Mouse (Mus musculus) kidney, postnatal 0 days (tissue): ENCODE data around the gene Fbxl16. TPM values are rescaled to one million over a fixed set of nuclear protein-coding genes. Genes with fewer than 3 reads are reported as not detected.

Experiments
- ATAC-seq: fragments of 200-750 bp; cut with Nextera tagmentation; replicated peaks from 2 replicates; pipeline ENCODE4 v1.8.0; 2017; ENCODE audit warnings: low read depth, moderate number of reproducible peaks, moderate TSS enrichment, moderate library complexity; ENCODE audit not compliant: low FRiP score
- DNase-seq: peaks from one replicate; pipeline ENCODE4 v3.0.0-alpha.2; 2016; ENCODE audit warnings: low spot score
- H3K27ac ChIP-seq: fragments of 300-500 bp; sonication (generic); 2 replicates; pipeline ENCODE4 v1.5.1; 2014; ENCODE audit warnings: mild to moderate bottlenecking
- H3K27me3 ChIP-seq: fragments of 300-500 bp; sonication (generic); 2 replicates; pipeline ENCODE4 v1.6.1; 2014; ENCODE audit warnings: low read length, mixed read lengths; ENCODE audit not compliant: insufficient read depth
- H3K36me3 ChIP-seq: fragments of 300-500 bp; sonication (generic); 2 replicates; pipeline ENCODE4 v1.6.1; 2014; ENCODE audit warnings: low read length, mixed read lengths; ENCODE audit not compliant: insufficient read depth
- H3K4me1 ChIP-seq: fragments of 300-500 bp; sonication (generic); replicated peaks from 2 replicates; pipeline ENCODE4 v1.6.1; 2014; ENCODE audit warnings: antibody characterized with exemption, low read length, mixed read lengths; ENCODE audit not compliant: insufficient read depth
- H3K4me2 ChIP-seq: fragments of 300-500 bp; sonication (generic); 2 replicates; pipeline ENCODE4 v1.6.1; 2014; ENCODE audit warnings: mild to moderate bottlenecking, low read length, moderate library complexity, mixed read lengths
- H3K4me3 ChIP-seq: fragments of 300-500 bp; sonication (generic); replicated peaks from 2 replicates; pipeline ENCODE4 v1.5.1; 2014; ENCODE audit warnings: low read depth, low read length
- H3K9ac ChIP-seq: fragments of 300-500 bp; sonication (generic); 2 replicates; pipeline ENCODE4 v1.6.1; 2014; ENCODE audit warnings: low read depth, low read length
- H3K9me3 ChIP-seq: fragments of 300-500 bp; sonication (generic); replicated peaks from 2 replicates; pipeline ENCODE4 v1.6.1; 2016; ENCODE audit warnings: low read length, inconsistent platforms, mixed read lengths
- CTCF ChIP-seq: IDR thresholded peaks from 2 replicates; pipeline ENCODE4 v1.5.1; 2016; ENCODE audit warnings: antibody characterized with exemption, low read depth, mild to moderate bottlenecking, moderate library complexity
- WGBS: fragments of 180-500 bp; shearing (Covaris S2); extraction: QIAGEN DNeasy Blood & Tissue Kit; methylation state at CpG from one replicate; pipeline ENCODE4 v1.1.7; 2014; 5-methylcytosine and 5-hydroxymethylcytosine counted together
- polyA plus RNA-seq: library from polyadenylated mRNA; unstranded; fragments of >200 nt; fragmentation: Nextera tagmentation; extraction: Ambion mirVana; gene quantifications from 2 replicates; pipeline ENCODE4 v1.2.1, GENCODE M21; 2015

Gene Fbxl16
- polyA plus RNA-seq, 1 experiment from 2014 or later: 0.34 TPM

DNA sequence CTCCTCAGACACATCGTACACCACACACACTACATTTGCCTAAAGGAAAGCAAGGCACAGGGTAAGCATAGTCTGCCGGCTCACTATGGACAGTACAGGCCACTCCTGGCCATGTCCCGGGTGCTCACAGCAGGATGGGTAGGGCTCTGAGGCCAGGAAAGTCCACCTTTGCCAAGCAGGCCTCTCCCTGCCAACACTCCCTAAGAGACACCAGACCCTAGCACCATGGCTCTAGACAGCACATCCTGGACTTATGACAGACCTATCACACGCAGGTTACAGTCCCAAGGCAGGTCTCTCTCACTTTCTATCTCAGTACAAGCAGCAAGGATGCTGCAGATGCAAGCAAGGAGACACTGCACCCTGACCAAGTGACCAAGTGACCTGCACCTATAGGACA is 34.2 kb downstream of the Fbxl16 start:
- no peak for ATAC-seq
- WGBS: 89% methylated on average over 4 of the region's 4 CpGs

DNA sequence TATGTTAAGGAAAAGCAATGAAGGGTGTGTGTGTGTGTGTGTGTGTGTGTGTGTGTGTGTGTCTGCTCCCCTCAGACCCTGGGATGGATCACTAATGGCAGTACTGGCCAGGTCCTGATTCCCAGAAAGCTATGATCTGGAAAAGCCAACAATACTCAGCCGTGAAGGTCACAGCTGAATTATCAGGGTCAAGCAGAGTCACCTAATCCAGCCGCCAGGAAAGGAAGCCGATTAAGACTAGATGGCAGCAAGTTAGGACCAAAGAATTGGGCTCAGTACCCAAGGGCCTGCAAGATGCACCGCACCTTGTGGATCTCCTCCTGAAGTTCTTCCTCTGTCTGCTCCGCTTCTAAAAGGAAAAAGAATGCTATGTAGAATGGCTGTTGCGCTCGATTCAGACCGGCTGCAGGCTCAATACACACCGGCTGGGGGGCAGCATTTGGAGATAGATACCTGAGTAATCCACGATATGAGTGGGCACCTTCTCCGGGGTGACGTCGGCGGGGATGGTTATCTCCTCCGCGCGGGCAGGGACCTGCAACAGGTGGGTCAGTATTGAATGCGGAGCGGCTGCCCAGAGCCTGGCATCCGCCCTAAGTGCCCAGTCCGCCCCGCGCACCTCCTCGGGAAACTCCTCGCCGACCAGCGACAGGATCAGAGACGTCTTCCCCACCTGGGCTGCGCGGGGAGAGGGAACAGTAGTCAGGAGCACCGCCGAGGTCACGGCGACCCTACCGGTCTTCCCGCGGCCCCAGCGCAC is 34.9 kb downstream of the Fbxl16 start:
- H3K4me1 ChIP-seq: peaks cover 5% of the 10 kb centered on the region
- ATAC-seq (peak; percentile 15), DNase-seq (peak; percentile 39)
- peaks cover 38% of the 10 kb centered on the region for H3K36me3 ChIP-seq
- TF ChIP-seq CTCF: no peak
- no peaks in the 10 kb centered on the region for H3K9me3 ChIP-seq
- 1% methylated on average over 31 of the region's 38 CpGs for WGBS
- peak overlapping the region; percentile 98 for H3K4me2 ChIP-seq
- no peaks in the 10 kb centered on the region for H3K27me3 ChIP-seq
- H3K4me3 ChIP-seq: peak overlapping the region; percentile 86
- H3K27ac ChIP-seq: peak overlapping the region; percentile 89
- peak overlapping the region; percentile 84 for H3K9ac ChIP-seq

More for the DNA sequence above, 34.2 kb downstream of the Fbxl16 start:
- Histone ChIP-seq H3K27ac (0 out of 2 replicates have a peak overlapping the region, but pooled peaks have one; percentile 89), H3K9ac (peak overlapping the region; percentile 84; the same call in 1 of the 2 replicates), H3K4me1 (peaks cover 5% of the 10 kb centered on the region), H3K4me3 (peak overlapping the region; percentile 86; the same call in 1 of the 2 replicates), H3K27me3 (no peaks in the 10 kb centered on the region), H3K4me2 (peak overlapping the region; percentile 98), H3K36me3 (peaks cover 36% of the 10 kb centered on the region), H3K9me3 (no peaks in the 10 kb centered on the region)
- DNase-seq: no peak
- TF ChIP-seq CTCF: no peak

DNA sequence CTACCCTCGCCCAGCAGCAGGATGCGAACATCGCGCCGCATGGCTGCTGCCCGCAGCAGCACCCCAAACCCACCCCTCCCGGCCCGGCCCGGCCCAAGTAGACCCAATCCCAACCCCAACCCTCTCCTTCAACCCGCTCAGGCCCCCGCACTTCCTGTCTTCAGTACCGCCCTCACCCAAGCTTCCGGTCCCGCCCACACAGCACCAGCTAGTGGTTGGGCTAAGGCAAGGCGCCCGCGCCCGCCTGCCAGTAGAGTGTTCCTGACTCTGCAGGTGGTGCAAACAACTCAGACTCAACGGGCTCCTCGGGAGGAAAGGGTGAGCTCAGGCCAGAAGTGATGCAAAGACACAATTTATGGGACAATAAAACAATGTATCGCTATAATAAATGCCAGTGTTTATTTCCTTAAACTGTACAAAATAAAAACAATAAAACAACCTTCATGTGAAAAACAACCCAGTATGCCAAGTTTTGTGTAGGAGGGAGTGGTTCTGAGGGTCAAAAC is 35.6 kb downstream of the Fbxl16 start, which contains the start of gene Rhot2:
Gene Rhot2 (minus strand): TSS at position 456 of the 506 bp plus-strand sequence.
- TF ChIP-seq CTCF: peak; percentile 77
- peaks cover 32% of the 10 kb centered on the region for H3K36me3 ChIP-seq
- DNase-seq (peak; percentile 97), ATAC-seq (peak; percentile 91)
- peak within 1 kb of the TSS; percentile 86 for H3K4me3 ChIP-seq
- peak within 1 kb of the TSS; percentile 89 for H3K27ac ChIP-seq
- H3K4me1 ChIP-seq: peaks cover 5% of the 10 kb centered on the region
- H3K4me2 ChIP-seq: peak within 1 kb of the TSS; percentile 98
- H3K27me3 ChIP-seq: no peaks in the 10 kb centered on the region
- H3K9me3 ChIP-seq: no peaks in the 10 kb centered on the region
- peak within 1 kb of the TSS; percentile 84 for H3K9ac ChIP-seq
- WGBS: 1% methylated on average over 21 of the region's 21 CpGs

DNA sequence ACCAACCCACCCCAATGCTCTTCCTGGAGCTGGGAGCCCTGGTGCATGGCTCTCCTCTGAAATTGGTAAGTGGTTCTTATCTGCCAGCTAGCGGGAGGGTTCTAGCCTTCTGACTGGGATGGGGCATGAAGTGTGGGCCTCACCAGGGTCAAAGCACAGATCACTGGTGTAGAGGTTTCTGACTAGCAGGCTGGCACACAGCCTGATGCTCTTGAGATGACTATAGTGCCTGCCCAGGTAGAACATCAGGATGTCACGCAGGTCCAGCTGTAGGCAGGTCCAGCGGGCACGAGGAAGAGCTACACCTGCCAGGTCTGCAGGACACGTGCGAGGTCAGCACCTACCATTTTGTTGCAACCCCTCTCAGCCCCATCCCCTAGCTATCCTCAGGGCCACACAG is 51.3 kb downstream of the Fbxl16 start:
- no peak for ATAC-seq
- Histone ChIP-seq H3K4me3 (peak overlapping the region; percentile 65; the same call in 1 of the 2 replicates), H3K9ac (peak overlapping the region; percentile 71; the same call in 1 of the 2 replicates), H3K4me2 (no peak overlapping the region; the same call in 1 of the 2 replicates), H3K4me1 (peaks cover 5% of the 10 kb centered on the region), H3K27me3 (no peaks in the 10 kb centered on the region), H3K36me3 (0 out of 2 replicates have a peak, but pooled peaks cover 6% of the 10 kb centered on the region), H3K27ac (no peak overlapping the region), H3K9me3 (no peaks in the 10 kb centered on the region)
- WGBS: 90% methylated on average over 6 of the region's 6 CpGs
- DNase-seq: no peak
- no peak for TF ChIP-seq CTCF

DNA sequence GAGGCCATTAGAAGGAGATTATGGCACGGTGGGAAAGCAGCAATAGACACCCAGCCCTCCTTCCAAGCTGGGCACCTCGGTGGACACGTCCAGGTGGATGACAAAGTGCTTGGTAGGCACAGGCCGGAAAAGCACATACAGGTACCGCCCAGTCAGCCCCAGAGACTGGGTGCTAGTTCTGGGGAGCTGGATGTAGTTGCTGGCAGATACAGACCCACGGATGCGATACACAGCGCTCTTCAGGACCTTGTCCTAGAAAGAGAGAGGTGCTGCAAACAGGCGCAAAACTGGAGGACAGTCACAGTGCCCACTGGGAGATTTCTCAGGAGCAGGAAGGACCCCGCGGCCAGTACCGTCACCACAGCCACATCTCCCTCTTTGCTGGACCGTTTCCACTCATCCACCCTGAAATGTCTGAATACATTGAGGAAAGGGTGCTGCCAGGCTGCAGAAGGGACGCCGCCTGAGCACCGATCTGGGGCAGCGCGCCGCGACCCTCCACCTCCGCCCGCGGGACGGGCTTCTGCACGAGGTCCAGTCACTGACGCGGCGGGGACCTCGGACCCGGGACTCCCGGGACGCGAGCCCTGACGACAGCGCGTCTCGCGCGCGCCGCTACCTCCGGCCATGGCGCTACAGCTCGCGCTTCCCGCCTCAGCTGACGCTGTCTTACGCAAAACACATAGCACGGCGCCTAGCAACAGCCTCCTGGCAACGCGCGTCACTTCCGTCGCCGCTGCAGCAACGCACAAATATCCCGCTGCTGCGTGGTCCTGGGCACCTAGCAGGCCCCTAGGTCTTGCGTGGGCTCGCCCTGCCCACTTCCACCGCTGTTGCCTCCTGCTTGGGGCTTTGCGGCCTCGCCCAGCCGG is 52.2 kb downstream of the Fbxl16 start, which contains the start of gene Wdr90:
Gene Wdr90 (minus strand): TSS at position 670 of the 872 bp plus-strand sequence.
- no peaks in the 10 kb centered on the region for H3K9me3 ChIP-seq
- peak within 1 kb of the TSS; percentile 65 for H3K4me3 ChIP-seq
- peak within 1 kb of the TSS; percentile 71 for H3K9ac ChIP-seq
- peak within 1 kb of the TSS; percentile 96 for H3K4me2 ChIP-seq
- TF ChIP-seq CTCF: peak; percentile 30; the same call in 1 of the 2 replicates
- peaks cover 5% of the 10 kb centered on the region for H3K4me1 ChIP-seq
- DNase-seq (peak; percentile 95), ATAC-seq (peak; percentile 86)
- H3K36me3 ChIP-seq: no peaks in the 10 kb centered on the region
- 2% methylated on average over 65 of the region's 65 CpGs for WGBS
- peak within 1 kb of the TSS; percentile 82 for H3K27ac ChIP-seq
- no peaks in the 10 kb centered on the region for H3K27me3 ChIP-seq
